Mouse (Mus musculus): Measurements from ENCODE around the gene Rbfox1. TPM values are rescaled to one million over a fixed set of nuclear protein-coding genes. Genes with fewer than 3 reads are reported as not detected.
A peak's percentile ranks its signal among the peaks of the same experiment; 100 is the strongest.

The Rbfox1 gene
- polyA plus RNA-seq, 1 experiment from 2014 or later, result 0.57 TPM

DNA sequence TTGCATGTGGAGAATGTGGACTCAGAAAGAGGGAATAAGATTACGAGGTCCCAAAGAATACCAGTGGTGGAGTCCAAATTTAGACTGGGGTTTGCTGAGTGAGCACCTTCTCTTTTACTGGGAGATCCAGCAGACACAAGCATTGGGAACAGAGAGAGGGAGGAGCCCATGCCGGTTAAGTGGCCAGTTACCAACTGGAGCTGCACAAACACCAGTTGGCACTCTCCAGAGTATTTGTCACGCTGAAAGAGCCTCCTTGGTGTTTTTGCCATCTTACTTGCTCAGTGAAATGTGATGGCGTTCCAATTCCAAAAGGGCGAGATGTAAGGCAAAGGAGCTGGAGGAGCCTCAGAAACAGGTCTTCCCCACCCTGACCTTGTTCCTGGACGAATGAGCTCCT is 1190.6 kb downstream of the Rbfox1 start:
- H3K4me2 ChIP-seq, result no peak overlapping the region
- no peaks in the 10 kb centered on the region for H3K4me1 ChIP-seq (ENCODE audit: insufficient read depth)
- H3K36me3 ChIP-seq (ENCODE audit: insufficient read depth), result no peaks in the 10 kb centered on the region
- H3K9me3 ChIP-seq (ENCODE audit: low read depth, low read length), result no peaks in the 10 kb centered on the region
- H3K27ac ChIP-seq (ENCODE audit: low read depth), result no peak overlapping the region
- H3K4me3 ChIP-seq (ENCODE audit: low read depth, low read length), result no peak overlapping the region
- H3K9ac ChIP-seq, result no peak overlapping the region
- TF ChIP-seq CTCF (IDR thresholded peaks at IDR 0.05; ENCODE audit: low read depth), result no peak
- DNase-seq, result no peak
- no peaks in the 10 kb centered on the region for H3K27me3 ChIP-seq (ENCODE audit: insufficient read depth, low read length)
- WGBS, result 78% methylated on average over 6 of the region's 6 CpGs
- ATAC-seq (ENCODE audit: insufficient read depth), result no peak

- Histone ChIP-seq H3K27ac (ENCODE audit: low read depth) (no peak overlapping the region), H3K4me2 (no peak overlapping the region), H3K27me3 (ENCODE audit: insufficient read depth, low read length) (no peaks in the 10 kb centered on the region), H3K4me1 (ENCODE audit: insufficient read depth) (no peaks in the 10 kb centered on the region), H3K36me3 (ENCODE audit: insufficient read depth) (no peaks in the 10 kb centered on the region), H3K4me3 (ENCODE audit: low read depth, low read length) (no peak overlapping the region), H3K9ac (no peak overlapping the region), H3K9me3 (ENCODE audit: low read depth, low read length) (no peaks in the 10 kb centered on the region)
- no peak for DNase-seq
- 90% methylated on average over 1 of the region's 1 CpGs for WGBS
- no peak for ATAC-seq (ENCODE audit: insufficient read depth)
- no peak for TF ChIP-seq CTCF (IDR thresholded peaks at IDR 0.05; ENCODE audit: low read depth)
Observed at GRCm38 (mm10) chr16:7076305-7076704, 1191.2 kb downstream of the Rbfox1 start.

DNA sequence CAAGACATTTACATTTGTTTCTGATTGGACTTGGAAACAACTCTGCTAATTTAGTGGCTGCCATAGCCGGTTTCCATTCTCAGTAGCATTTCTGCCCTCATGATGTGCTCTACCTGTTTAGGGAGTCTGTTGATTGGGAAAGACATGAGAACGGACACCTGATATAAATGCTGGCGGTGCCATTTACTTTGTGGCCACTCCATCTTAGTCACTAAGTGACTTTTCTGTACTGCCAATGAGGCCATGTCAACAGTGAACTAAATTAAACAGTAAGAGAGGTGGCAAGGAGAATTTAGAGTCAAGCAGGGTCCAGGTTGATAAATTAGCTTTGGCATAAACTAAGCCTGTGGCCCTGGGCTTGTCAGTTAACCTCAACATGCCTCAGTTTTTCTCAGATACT is 1191.6 kb downstream of the Rbfox1 start:
- Histone ChIP-seq H3K27ac (ENCODE audit: low read depth) (no peak overlapping the region), H3K36me3 (ENCODE audit: insufficient read depth) (no peaks in the 10 kb centered on the region), H3K27me3 (ENCODE audit: insufficient read depth, low read length) (no peaks in the 10 kb centered on the region), H3K9me3 (ENCODE audit: low read depth, low read length) (no peaks in the 10 kb centered on the region), H3K4me1 (ENCODE audit: insufficient read depth) (no peaks in the 10 kb centered on the region), H3K9ac (no peak overlapping the region), H3K4me2 (no peak overlapping the region), H3K4me3 (ENCODE audit: low read depth, low read length) (no peak overlapping the region)
- ATAC-seq (ENCODE audit: insufficient read depth), result no peak
- DNase-seq, result no peak
- no peak for TF ChIP-seq CTCF (IDR thresholded peaks at IDR 0.05; ENCODE audit: low read depth)
- 74% methylated on average over 3 of the region's 3 CpGs for WGBS

- H3K4me2 ChIP-seq, result no peak overlapping the region
- TF ChIP-seq CTCF (IDR thresholded peaks at IDR 0.05; ENCODE audit: low read depth), result no peak
- H3K27ac ChIP-seq (ENCODE audit: low read depth), result no peak overlapping the region
- 56% methylated on average over 3 of the region's 3 CpGs for WGBS
- H3K9me3 ChIP-seq (ENCODE audit: low read depth, low read length), result no peaks in the 10 kb centered on the region
- ATAC-seq (ENCODE audit: insufficient read depth) (no peak), DNase-seq (no peak)
- no peak overlapping the region for H3K4me3 ChIP-seq (ENCODE audit: low read depth, low read length)
- H3K9ac ChIP-seq, result no peak overlapping the region
- no peaks in the 10 kb centered on the region for H3K27me3 ChIP-seq (ENCODE audit: insufficient read depth, low read length)
- H3K36me3 ChIP-seq (ENCODE audit: insufficient read depth), result no peaks in the 10 kb centered on the region
- no peaks in the 10 kb centered on the region for H3K4me1 ChIP-seq (ENCODE audit: insufficient read depth)
Observed at GRCm38 (mm10) chr16:7081074-7081568, 1196.0 kb downstream of the Rbfox1 start.

DNA sequence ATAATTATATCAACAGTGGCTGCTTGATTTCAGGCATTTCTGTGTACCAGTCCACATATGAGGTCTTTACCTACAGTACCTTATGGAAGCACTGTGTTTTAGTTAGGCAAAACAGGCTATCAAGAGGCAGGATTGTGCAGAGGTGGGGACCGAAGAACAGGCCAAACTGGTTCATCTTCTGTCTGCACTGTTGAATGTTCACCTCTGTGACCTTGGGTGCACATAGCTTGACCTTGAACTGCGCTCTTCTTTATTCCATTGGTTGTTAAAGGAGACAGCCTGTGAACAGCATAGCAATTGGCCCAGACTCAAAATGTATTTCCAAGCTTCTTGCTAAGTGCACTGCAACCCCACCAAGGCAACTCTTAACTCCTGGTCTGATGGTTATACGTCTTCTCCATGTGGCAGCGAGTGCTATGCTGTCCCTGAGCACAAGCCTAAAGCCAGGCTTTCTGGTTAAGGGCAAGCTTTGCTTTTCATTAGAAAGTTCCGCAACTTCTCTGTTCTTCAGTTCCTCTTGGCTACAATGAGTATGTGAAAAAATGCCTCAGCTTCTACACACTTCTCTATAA is 1196.6 kb downstream of the Rbfox1 start:
- H3K27ac ChIP-seq (ENCODE audit: low read depth), result no peak overlapping the region
- TF ChIP-seq CTCF (IDR thresholded peaks at IDR 0.05; ENCODE audit: low read depth), result no peak

GRCm38 (mm10) chr16:7083937-7084336 is 1198.8 kb downstream of the Rbfox1 start:
- no peaks in the 10 kb centered on the region for H3K36me3 ChIP-seq (ENCODE audit: insufficient read depth)
- DNase-seq (no peak), ATAC-seq (ENCODE audit: insufficient read depth) (no peak)
- H3K9me3 ChIP-seq (ENCODE audit: low read depth, low read length), result no peaks in the 10 kb centered on the region
- H3K4me2 ChIP-seq, result no peak overlapping the region
- 77% methylated on average over 2 of the region's 2 CpGs for WGBS
- no peaks in the 10 kb centered on the region for H3K27me3 ChIP-seq (ENCODE audit: insufficient read depth, low read length)
- H3K4me3 ChIP-seq (ENCODE audit: low read depth, low read length), result no peak overlapping the region
- no peaks in the 10 kb centered on the region; the same call in 1 of the 2 replicates for H3K4me1 ChIP-seq (ENCODE audit: insufficient read depth)
- no peak overlapping the region for H3K9ac ChIP-seq
- no peak for TF ChIP-seq CTCF (IDR thresholded peaks at IDR 0.05; ENCODE audit: low read depth)
- no peak overlapping the region for H3K27ac ChIP-seq (ENCODE audit: low read depth)

More for the DNA sequence above, 1196.6 kb downstream of the Rbfox1 start:
- DNase-seq (no peak), ATAC-seq (ENCODE audit: insufficient read depth) (no peak)
- no peaks in the 10 kb centered on the region for H3K4me1 ChIP-seq (ENCODE audit: insufficient read depth)
- WGBS, result 73% methylated on average over 5 of the region's 5 CpGs
- H3K4me3 ChIP-seq (ENCODE audit: low read depth, low read length), result no peak overlapping the region
- no peaks in the 10 kb centered on the region for H3K36me3 ChIP-seq (ENCODE audit: insufficient read depth)
- H3K27me3 ChIP-seq (ENCODE audit: insufficient read depth, low read length), result no peaks in the 10 kb centered on the region
- H3K9me3 ChIP-seq (ENCODE audit: low read depth, low read length), result no peaks in the 10 kb centered on the region
- H3K9ac ChIP-seq, result no peak overlapping the region
- H3K4me2 ChIP-seq, result no peak overlapping the region

DNA sequence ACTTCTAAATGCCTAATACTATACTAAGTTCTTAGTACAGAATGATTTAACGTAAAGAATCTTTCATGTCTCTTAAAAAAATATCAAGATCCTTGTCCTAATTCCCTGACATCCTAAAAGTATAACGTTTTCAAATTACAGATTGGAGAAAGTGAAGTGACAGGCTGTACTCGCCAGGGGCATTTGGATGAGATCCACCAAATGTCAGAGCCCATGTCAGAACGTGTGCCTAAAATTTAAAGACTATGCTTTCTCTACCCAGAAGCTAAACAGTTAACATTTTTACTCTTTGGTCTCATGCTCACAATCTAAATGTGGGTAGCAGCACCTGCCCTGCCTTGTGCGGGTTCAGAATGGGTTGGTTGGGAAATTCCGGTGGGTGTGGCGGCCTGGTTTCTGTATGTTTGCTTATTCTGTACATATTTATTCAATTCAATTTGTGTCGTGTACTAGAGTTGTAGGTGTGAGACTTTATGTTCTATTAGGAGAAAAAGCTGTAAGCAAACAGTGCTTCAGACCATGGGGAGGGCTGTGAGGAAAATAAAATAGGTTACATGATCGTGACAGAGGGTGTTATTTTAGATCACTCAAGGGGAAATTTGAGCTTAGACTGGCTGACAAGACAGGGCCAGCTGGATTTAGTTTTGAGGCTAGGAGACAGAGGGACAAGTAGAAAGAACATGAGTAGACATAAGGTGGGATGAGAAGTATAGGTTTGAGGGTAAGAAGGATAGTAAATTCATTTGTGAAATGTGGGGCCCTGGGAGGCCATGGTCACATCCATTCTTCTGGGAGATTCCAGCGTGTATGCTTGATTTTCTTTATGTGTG is 1203.7 kb downstream of the Rbfox1 start:
- 48% methylated on average over 10 of the region's 10 CpGs for WGBS
- no peak for ATAC-seq (ENCODE audit: insufficient read depth)

More for the DNA sequence above, 1203.7 kb downstream of the Rbfox1 start:
- Histone ChIP-seq H3K9ac (no peak overlapping the region), H3K27ac (ENCODE audit: low read depth) (0 out of 2 replicates have a peak overlapping the region, but pooled peaks have one; percentile 31), H3K4me2 (no peak overlapping the region), H3K9me3 (ENCODE audit: low read depth, low read length) (no peaks in the 10 kb centered on the region), H3K36me3 (ENCODE audit: insufficient read depth) (no peaks in the 10 kb centered on the region), H3K27me3 (ENCODE audit: insufficient read depth, low read length) (no peaks in the 10 kb centered on the region), H3K4me1 (ENCODE audit: insufficient read depth) (no peaks in the 10 kb centered on the region; the same call in 1 of the 2 replicates), H3K4me3 (ENCODE audit: low read depth, low read length) (no peak overlapping the region)
- no peak for DNase-seq
- no peak for TF ChIP-seq CTCF (IDR thresholded peaks at IDR 0.05; ENCODE audit: low read depth)

Measured in lung, embryonic 14.5 days (tissue).